8 mouse cellular contexts compared by ENCODE assay signal in the genomic region with DNA sequence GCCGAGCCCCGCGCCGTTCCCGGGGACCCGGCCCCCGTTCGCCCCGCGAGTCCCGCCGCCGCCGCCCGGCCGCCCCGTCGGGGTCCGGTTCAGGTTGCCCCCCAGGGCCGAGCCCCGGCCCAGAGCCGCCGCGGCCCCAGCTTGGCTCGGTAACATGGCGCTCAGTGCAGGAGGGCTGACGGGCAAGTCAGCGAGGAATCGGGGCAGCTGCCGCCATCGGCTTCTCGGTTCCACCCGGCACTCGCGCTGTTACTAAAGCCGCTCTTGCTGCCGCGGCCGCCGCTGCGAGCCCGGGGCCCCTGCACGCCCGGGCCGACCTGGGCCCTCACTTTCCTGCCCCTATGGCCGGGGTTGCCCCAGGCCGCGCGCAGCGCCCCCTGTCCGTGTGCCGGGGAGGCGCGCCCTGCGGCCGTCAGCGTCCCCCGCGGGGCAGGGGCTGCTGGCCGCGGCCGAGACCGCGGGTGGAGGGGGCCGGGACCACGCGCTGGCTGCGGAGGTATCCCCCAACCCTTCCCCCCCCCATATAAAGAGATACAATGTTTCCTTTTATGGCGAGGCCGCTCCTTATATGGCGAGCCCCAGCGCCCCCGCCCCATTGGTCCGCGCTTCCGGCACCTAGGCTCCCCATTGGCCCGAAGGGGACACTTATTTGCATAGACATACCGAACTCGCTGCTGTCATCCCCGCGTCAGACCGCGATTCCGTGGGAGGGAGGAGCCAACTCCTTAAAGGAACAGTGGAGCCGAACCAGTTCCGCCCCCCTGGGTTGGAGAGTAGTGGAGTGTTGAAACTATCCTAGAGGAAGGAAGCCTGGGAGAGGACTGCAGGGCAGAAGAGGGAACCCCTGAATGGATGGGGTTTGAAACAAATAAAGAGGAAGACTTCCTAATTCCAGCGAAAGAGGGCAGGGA. TPM values are rescaled to one million over a fixed set of nuclear protein-coding genes. Genes with fewer than 3 reads are reported as not detected.
DNase-seq lines count a peak whose midpoint lies in the region; ATAC-seq lines count a peak whose summit lies in the region.

Gene Srf (minus strand): TSS at position 503 of the 911 bp plus-strand sequence.

- H3K9me3 ChIP-seq in forebrain, embryonic 14.5 days (replicated peaks; ENCODE audit: control insufficient read depth, low read length), result no peaks in the 10 kb centered on the region
- H3K9me3 ChIP-seq in neural tube, embryonic 15.5 days (replicated peaks), result no peaks in the 10 kb centered on the region

- WGBS in forebrain, embryonic 14.5 days, result under 1% methylated on average over 86 of the region's 87 CpGs
- under 1% methylated on average over 84 of the region's 87 CpGs for WGBS in neural tube, embryonic 15.5 days

- H3K9ac ChIP-seq in forebrain, embryonic 14.5 days (ENCODE audit: low read length), result peak within 1 kb of the TSS; percentile 96
- peak within 1 kb of the TSS; percentile 99 for H3K9ac ChIP-seq in neural tube, embryonic 15.5 days (replicated peaks)

- peak within 1 kb of the TSS; percentile 95 for H3K4me2 ChIP-seq in forebrain, embryonic 14.5 days (ENCODE audit: low read length)
- H3K4me2 ChIP-seq in neural tube, embryonic 15.5 days, result peak within 1 kb of the TSS; percentile 95

- peak; percentile 96 for ATAC-seq in forebrain, embryonic 14.5 days
- ATAC-seq in neural tube, embryonic 15.5 days (ENCODE audit: low FRiP score), result peak; percentile 95

- intact Hi-C loops in heart, postnatal 14 days (cut with DNase I), result no loop called here

- no peaks in the 10 kb centered on the region for H3K27me3 ChIP-seq in forebrain, embryonic 14.5 days (replicated peaks; ENCODE audit: control insufficient read depth, insufficient read depth, low read length)
- H3K27me3 ChIP-seq in neural tube, embryonic 15.5 days (replicated peaks), result no peaks in the 10 kb centered on the region

- H3K36me3 ChIP-seq in forebrain, embryonic 14.5 days (ENCODE audit: control insufficient read depth, insufficient read depth, low read length), result peaks cover 14% of the 10 kb centered on the region
- peaks cover 11% of the 10 kb centered on the region for H3K36me3 ChIP-seq in neural tube, embryonic 15.5 days

- H3K27ac ChIP-seq in forebrain, embryonic 14.5 days (ENCODE audit: low read depth, low read length), result peak within 1 kb of the TSS; percentile 91
- H3K27ac ChIP-seq in neural tube, embryonic 15.5 days (replicated peaks), result peak within 1 kb of the TSS; percentile 94

- peak within 1 kb of the TSS; percentile 97 for H3K4me3 ChIP-seq in forebrain, embryonic 14.5 days (ENCODE audit: low read depth, low read length)
- H3K4me3 ChIP-seq in neural tube, embryonic 15.5 days (replicated peaks), result peak within 1 kb of the TSS; percentile 99

- DNase-seq in ES-CJ7 (ENCODE audit: low read depth, low spot score), result peak; percentile 98
- peak; percentile 94 for DNase-seq in cerebellum, adult 11 months
- DNase-seq in forebrain, embryonic 14.5 days (ENCODE audit: low spot score), result peak; percentile 99
- peak; percentile 93 to 95 for DNase-seq in heart, postnatal 14 days
- peak; percentile 99 for DNase-seq in layer of hippocampus, adult 11-12 months (ENCODE audit: low spot score)
- DNase-seq in lung, adult 18-20 months, result peak; percentile 99
- peak; percentile 98 for DNase-seq in testis, postnatal 14 days (ENCODE audit: low spot score)

- H3K4me1 ChIP-seq in forebrain, embryonic 14.5 days (ENCODE audit: control insufficient read depth, insufficient read depth, low read length), result peaks cover 22% of the 10 kb centered on the region
- peaks cover 49% of the 10 kb centered on the region for H3K4me1 ChIP-seq in neural tube, embryonic 15.5 days

RNA-seq across cellular contexts. Expression of gene Srf, which starts in this region (rescaled TPM):
- 4.6 and 4.7 TPM in 2 replicates for polyA plus RNA-seq in forebrain, embryonic 14.5 days (2014; fragmentation: Nextera tagmentation; extraction: Ambion mirVana)
- total RNA-seq in heart, postnatal 14 days (2021), result 100 to 1,000 TPM in 1 of 2 experiments, 10 to 100 TPM in 1; 93.0 to 109 TPM
- polyA plus RNA-seq in neural tube, embryonic 15.5 days (2015; fragmentation: Nextera tagmentation; extraction: Ambion mirVana), result 2.5 and 6.4 TPM in 2 replicates

Comparison
In these comparisons a context has a peak if more than half of its experiments do, and no peak if none do; other contexts are left out.
1. Peak in every context shown above with its lines: DNase-seq, ATAC-seq, H3K4me3 ChIP-seq and H3K27ac ChIP-seq.